Mouse (Mus musculus): ENCODE results near the gene Aldh1l2.

The Aldh1l2 gene

DNA sequence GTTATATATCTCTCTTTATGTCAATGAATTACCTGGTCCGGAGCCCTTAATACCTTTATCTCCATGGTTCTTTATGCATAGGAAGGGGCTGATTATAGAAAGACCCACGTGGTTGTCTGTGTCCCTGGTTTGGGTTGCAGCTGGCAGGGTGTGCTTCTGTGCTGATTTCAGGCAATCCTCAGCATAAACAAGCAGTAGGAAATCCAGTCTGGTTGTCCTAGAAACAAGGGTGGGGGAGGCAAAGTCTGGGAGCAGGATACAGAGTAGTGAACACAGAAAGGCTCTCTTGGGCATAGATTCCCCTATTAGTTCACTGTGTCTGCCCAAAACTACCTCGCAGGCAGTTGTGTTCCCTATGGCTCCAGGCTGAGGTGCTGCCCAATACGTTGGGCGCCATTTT is 56.7 kb downstream of the Aldh1l2 start:
- in situ Hi-C loops (cut with MboI, MseI) = no loop called here

DNA sequence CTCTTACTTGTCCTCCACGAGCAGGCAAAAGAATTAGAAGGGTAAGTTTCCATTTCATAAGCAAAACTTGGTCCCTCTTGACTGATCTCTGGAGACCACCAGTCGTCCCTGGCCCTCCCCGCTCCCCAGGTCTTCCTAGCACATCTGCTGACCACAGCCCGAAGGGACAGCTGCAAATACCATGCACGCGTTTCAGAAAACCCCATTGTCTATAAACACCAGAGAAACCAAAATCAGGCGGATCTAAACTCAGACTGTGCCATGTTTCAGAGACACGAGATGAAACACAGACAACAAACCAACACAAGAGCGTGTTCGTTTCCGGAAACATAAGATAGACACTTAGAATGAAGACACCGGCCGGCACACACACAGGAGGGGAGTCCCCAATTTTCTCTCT is 58.7 kb downstream of the Aldh1l2 start:
- in situ Hi-C loops (cut with MboI, MseI) = no loop called here

GRCm38 (mm10) chr10:83457531-83457930 is 76.4 kb downstream of the Aldh1l2 start:
- in situ Hi-C loops (cut with MboI, MseI) = no loop called here

DNA sequence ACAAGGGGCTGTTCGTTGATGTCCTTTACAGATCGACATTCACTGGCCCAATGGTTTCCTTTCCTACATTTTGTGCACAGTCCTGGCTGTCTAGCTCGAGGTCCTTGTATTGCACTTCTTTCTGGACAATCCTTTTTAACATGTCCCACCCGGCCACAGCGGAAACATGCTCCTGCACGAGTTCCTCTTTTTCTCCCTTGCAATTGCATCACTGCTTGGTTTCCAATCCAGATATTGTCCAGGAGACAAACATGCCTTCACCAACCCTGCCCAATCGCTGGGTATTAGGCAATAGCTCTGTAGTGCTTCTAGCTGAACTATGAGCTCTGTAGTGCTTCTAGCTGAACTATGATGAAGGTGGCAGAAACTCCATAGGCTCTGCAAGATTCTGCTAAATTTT is 85.4 kb downstream of the Aldh1l2 start:
- in situ Hi-C loops (cut with MboI, MseI) = loop anchor here (5.0 to 10.0 kb wide), 2 partner anchors 41 to 1346 kb away; no protein-coding TSS in a partner anchor
